Mouse (Mus musculus) hindbrain, embryonic 14.5 days (tissue): ENCODE measurements around the gene Sec14l4. TPM values are rescaled to one million over a fixed set of nuclear protein-coding genes. Genes with fewer than 3 reads are reported as not detected.

Experiments
- ATAC-seq: fragments of 200-750 bp; cut with Nextera tagmentation; 2 replicates; pipeline ENCODE4 v1.8.0; 2017; ENCODE audit warnings: moderate number of reproducible peaks, mild to moderate bottlenecking, moderate TSS enrichment, moderate library complexity; ENCODE audit not compliant: low FRiP score
- DNase-seq: peaks from one replicate; pipeline ENCODE4 v3.0.0-alpha.2; 2015; ENCODE audit warnings: low spot score
- H3K27ac ChIP-seq: fragments of 300-500 bp; sonication (generic); 2 replicates; pipeline ENCODE4 v1.5.1; 2014; ENCODE audit warnings: mild to moderate bottlenecking, moderate library complexity
- H3K27me3 ChIP-seq: fragments of 300-500 bp; sonication (generic); 2 replicates; pipeline ENCODE4 v1.6.1; 2014; ENCODE audit warnings: mild to moderate bottlenecking, low read length, mixed read lengths; ENCODE audit not compliant: control insufficient read depth, insufficient read depth
- H3K36me3 ChIP-seq: fragments of 300-500 bp; sonication (generic); replicated peaks from 2 replicates; pipeline ENCODE4 v1.6.1; 2014; ENCODE audit not compliant: control insufficient read depth, insufficient read depth
- H3K4me1 ChIP-seq: fragments of 300-500 bp; sonication (generic); replicated peaks from 2 replicates; pipeline ENCODE4 v1.6.1; 2014; ENCODE audit warnings: antibody characterized with exemption, low read length, mixed read lengths; ENCODE audit not compliant: control insufficient read depth, insufficient read depth
- H3K4me2 ChIP-seq: fragments of 300-500 bp; sonication (generic); replicated peaks from 2 replicates; pipeline ENCODE4 v1.6.1; 2014; ENCODE audit warnings: mild to moderate bottlenecking, moderate library complexity
- H3K4me3 ChIP-seq: fragments of 300-500 bp; sonication (generic); replicated peaks from 2 replicates; pipeline ENCODE4 v1.5.1; 2014; ENCODE audit warnings: mild to moderate bottlenecking, low read length
- H3K9ac ChIP-seq: fragments of 300-500 bp; sonication (generic); 2 replicates; pipeline ENCODE4 v1.6.1; 2014
- H3K9me3 ChIP-seq: fragments of 300-500 bp; sonication (generic); 2 replicates; pipeline ENCODE4 v1.6.1; 2016; ENCODE audit warnings: low read length; ENCODE audit not compliant: control insufficient read depth
- WGBS: fragments of 180-500 bp; shearing (Covaris S2); extraction: QIAGEN DNeasy Blood & Tissue Kit; methylation state at CpG from one replicate; pipeline ENCODE4 v1.1.7; 2014; 5-methylcytosine and 5-hydroxymethylcytosine counted together
- polyA plus RNA-seq: library from polyadenylated mRNA; unstranded; fragments of >200 nt; fragmentation: Nextera tagmentation; extraction: Ambion mirVana; gene quantifications from 2 replicates; pipeline ENCODE4 v1.2.1, GENCODE M21; 2014

The Sec14l4 gene
- polyA plus RNA-seq, 1 experiment from 2014 or later = not detected

DNA sequence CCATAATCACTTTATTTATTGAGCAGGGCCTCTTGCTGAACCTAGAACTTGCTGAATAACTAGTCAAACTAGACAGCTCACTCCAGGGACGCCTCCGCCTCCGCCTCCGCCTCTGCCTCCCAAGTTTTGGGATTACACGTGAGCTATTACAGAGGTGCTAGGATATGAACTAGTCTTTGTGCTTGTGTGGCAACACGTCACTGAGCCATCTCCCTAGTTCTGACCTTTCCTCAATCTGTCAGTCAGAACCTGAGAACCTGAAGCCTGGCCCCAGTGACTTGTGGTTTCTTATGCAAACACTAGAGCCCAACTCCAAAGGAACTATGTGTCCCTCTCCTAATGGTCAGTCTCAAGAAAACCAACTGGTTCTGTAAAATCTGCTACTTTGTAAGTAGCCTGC is 4.7 kb downstream of the Sec14l4 start:
- ATAC-seq = no peak

GRCm38 (mm10) chr11:4036365-4037084 is 5.3 kb downstream of the Sec14l4 start:
- 77% methylated on average over 9 of the region's 9 CpGs for WGBS
- Histone ChIP-seq H3K27ac (no peak overlapping the region), H3K4me2 (no peak overlapping the region), H3K9ac (no peak overlapping the region), H3K9me3 (no peaks in the 10 kb centered on the region), H3K4me3 (no peak overlapping the region), H3K36me3 (no peaks in the 10 kb centered on the region), H3K27me3 (0 out of 2 replicates have a peak, but pooled peaks cover 2% of the 10 kb centered on the region), H3K4me1 (no peaks in the 10 kb centered on the region)
- DNase-seq (no peak), ATAC-seq (no peak)

More for the DNA sequence above, 4.7 kb downstream of the Sec14l4 start:
- Histone ChIP-seq H3K4me3 (no peak overlapping the region), H3K9me3 (no peaks in the 10 kb centered on the region), H3K4me1 (no peaks in the 10 kb centered on the region), H3K9ac (no peak overlapping the region), H3K36me3 (no peaks in the 10 kb centered on the region), H3K27ac (no peak overlapping the region), H3K4me2 (no peak overlapping the region), H3K27me3 (0 out of 2 replicates have a peak, but pooled peaks cover 2% of the 10 kb centered on the region)
- no peak for DNase-seq
- 92% methylated on average over 6 of the region's 6 CpGs for WGBS

DNA sequence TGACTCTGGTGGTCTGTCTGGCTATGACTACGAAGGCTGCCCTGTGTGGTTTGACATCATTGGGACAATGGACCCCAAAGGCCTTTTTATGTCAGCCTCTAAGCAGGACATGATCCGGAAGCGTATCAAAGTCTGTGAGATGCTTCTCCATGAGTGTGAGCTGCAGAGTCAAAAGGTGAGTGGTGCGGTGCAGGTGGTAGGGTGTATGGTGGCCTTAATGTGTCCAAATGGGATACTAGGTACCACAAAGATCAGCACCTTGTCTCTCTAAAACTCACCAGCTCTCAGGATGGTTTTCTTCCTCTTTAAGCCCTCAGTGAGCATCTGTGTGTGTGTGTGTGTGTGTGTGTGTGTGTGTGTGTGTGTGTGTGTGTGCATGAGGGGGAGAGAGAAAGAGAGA is 8.7 kb downstream of the Sec14l4 start:
- Histone ChIP-seq H3K27ac (no peak overlapping the region), H3K4me2 (no peak overlapping the region), H3K4me3 (no peak overlapping the region), H3K4me1 (no peaks in the 10 kb centered on the region), H3K27me3 (no peaks in the 10 kb centered on the region), H3K9me3 (no peaks in the 10 kb centered on the region), H3K36me3 (no peaks in the 10 kb centered on the region), H3K9ac (no peak overlapping the region)
- DNase-seq = no peak
- 90% methylated on average over 4 of the region's 4 CpGs for WGBS
- no peak for ATAC-seq

GRCm38 (mm10) chr11:4041123-4041625 is 9.9 kb downstream of the Sec14l4 start:
- Histone ChIP-seq H3K4me1 (no peaks in the 10 kb centered on the region), H3K4me3 (no peak overlapping the region), H3K27me3 (no peaks in the 10 kb centered on the region), H3K9ac (no peak overlapping the region), H3K27ac (no peak overlapping the region), H3K4me2 (no peak overlapping the region), H3K9me3 (no peaks in the 10 kb centered on the region), H3K36me3 (no peaks in the 10 kb centered on the region)
- ATAC-seq (no peak), DNase-seq (no peak)
- WGBS = 89% methylated on average over 6 of the region's 6 CpGs

DNA sequence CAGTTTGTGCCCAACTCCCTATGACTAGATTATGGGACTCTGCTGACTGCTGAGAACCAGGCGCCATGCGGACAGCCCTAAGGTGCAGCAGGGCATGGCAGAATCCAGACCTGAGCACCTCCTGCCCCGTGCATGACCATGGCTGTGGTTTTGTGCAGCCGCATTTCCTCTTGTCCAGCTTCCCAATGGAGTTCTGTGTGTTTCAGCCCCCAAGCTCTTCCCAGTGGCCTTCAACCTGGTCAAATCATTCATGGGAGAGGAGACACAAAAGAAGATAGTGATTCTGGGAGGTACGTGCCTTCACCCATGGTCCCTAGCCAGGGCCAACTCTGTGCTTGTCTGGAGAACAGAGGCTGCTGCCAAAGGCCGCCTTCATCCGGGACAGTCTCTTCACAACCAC is 11.8 kb downstream of the Sec14l4 start:
- ATAC-seq (no peak), DNase-seq (no peak)
- no peak overlapping the region for H3K27ac ChIP-seq
- no peaks in the 10 kb centered on the region for H3K36me3 ChIP-seq
- no peak overlapping the region for H3K9ac ChIP-seq
- H3K4me3 ChIP-seq = no peak overlapping the region
- H3K9me3 ChIP-seq = no peaks in the 10 kb centered on the region
- no peak overlapping the region for H3K4me2 ChIP-seq
- 92% methylated on average over 7 of the region's 7 CpGs for WGBS
- no peaks in the 10 kb centered on the region for H3K4me1 ChIP-seq
- H3K27me3 ChIP-seq = no peaks in the 10 kb centered on the region

DNA sequence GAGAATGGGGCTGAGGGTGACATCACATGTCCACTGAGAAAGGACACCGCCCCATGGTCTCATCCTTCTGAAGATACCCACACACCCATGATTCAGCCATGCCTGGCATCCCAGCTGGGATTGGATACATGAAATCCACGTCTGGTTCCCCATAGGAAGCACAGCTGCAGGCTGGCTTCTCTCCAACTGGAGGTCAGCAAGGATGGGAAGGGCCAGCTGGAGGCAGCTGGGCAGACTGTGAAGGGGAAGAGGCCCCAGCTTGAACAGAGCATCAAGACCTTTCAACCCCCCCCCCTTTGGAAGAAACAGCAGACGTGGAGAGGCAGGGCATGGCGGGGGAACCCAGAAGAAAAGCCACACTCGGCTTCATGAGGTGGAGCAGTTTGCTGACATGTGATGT is 15.3 kb downstream of the Sec14l4 start:
- WGBS = 65% methylated on average over 5 of the region's 5 CpGs
- ATAC-seq (no peak), DNase-seq (no peak)
- no peak overlapping the region for H3K4me2 ChIP-seq
- H3K36me3 ChIP-seq = no peaks in the 10 kb centered on the region
- no peak overlapping the region for H3K4me3 ChIP-seq
- no peak overlapping the region for H3K9ac ChIP-seq
- H3K27me3 ChIP-seq = no peaks in the 10 kb centered on the region
- no peak overlapping the region for H3K27ac ChIP-seq
- H3K4me1 ChIP-seq = no peaks in the 10 kb centered on the region
- H3K9me3 ChIP-seq = no peaks in the 10 kb centered on the region

- H3K27ac ChIP-seq = no peak overlapping the region
- no peak overlapping the region for H3K4me2 ChIP-seq
- no peak overlapping the region for H3K9ac ChIP-seq
- no peaks in the 10 kb centered on the region for H3K36me3 ChIP-seq
- no peaks in the 10 kb centered on the region for H3K9me3 ChIP-seq
- no peaks in the 10 kb centered on the region for H3K4me1 ChIP-seq
- ATAC-seq (no peak), DNase-seq (no peak)
- H3K27me3 ChIP-seq = no peaks in the 10 kb centered on the region
- H3K4me3 ChIP-seq = no peak overlapping the region
- 96% methylated on average over 2 of the region's 2 CpGs for WGBS
These were observed 16.5 kb downstream of the Sec14l4 start for GRCm38 (mm10) chr11:4047766-4048165.

DNA sequence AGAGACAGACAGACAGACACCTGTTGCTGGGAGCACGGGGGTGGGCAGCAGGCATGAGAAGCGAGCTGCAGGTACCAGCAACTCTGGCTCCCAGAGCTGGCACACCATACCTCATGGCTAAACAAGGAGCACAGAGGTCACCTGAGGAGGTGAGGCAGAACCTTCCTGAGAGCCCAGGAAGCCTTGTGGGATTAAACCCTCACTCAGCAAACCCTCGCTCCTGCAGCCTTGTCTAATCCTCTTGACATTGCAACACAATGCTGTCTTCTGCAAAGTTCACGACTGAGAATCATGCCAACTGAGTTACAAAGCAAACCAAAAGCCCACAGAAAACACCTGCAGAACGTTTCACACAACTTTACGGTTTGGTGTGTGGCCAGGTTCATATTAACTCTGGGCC is 17.2 kb downstream of the Sec14l4 start:
- Histone ChIP-seq H3K9ac (no peak overlapping the region), H3K4me1 (no peaks in the 10 kb centered on the region), H3K27ac (no peak overlapping the region), H3K27me3 (no peaks in the 10 kb centered on the region), H3K4me2 (no peak overlapping the region), H3K4me3 (no peak overlapping the region), H3K36me3 (no peaks in the 10 kb centered on the region), H3K9me3 (no peaks in the 10 kb centered on the region)
- DNase-seq (no peak), ATAC-seq (no peak)
- WGBS = 89% methylated on average over 6 of the region's 6 CpGs

- no peaks in the 10 kb centered on the region for H3K4me1 ChIP-seq
- no peaks in the 10 kb centered on the region for H3K9me3 ChIP-seq
- no peaks in the 10 kb centered on the region for H3K27me3 ChIP-seq
- H3K4me3 ChIP-seq = no peak overlapping the region
- H3K36me3 ChIP-seq = no peaks in the 10 kb centered on the region
- no peak overlapping the region for H3K9ac ChIP-seq
- H3K27ac ChIP-seq = no peak overlapping the region
- DNase-seq (peak; percentile 78), ATAC-seq (no peak)
- no peak overlapping the region for H3K4me2 ChIP-seq
- WGBS = 13% methylated on average over 5 of the region's 5 CpGs
These were observed 22.3 kb downstream of the Sec14l4 start for GRCm38 (mm10) chr11:4053586-4053985.
